Mouse (Mus musculus): ENCODE measurements at regions not wholly inside any gene's neighbourhood (a gene's known extent, or its start where the extent isn't known, plus 50 kb on each side); places are given as distances from the start of the nearest gene placed in this dataset.

GRCm38 (mm10) chr6:103810342-103811001 lies 300.1 kb downstream of the Chl1 start:
- TF ChIP-seq CTCF (IDR thresholded peaks at IDR 0.05; ENCODE audit: control insufficient read depth, insufficient read depth, insufficient replicate concordance, low read depth, low read length) (no peak), POLR2A (IDR thresholded peaks at IDR 0.05; ENCODE audit: control insufficient read depth, low read depth, low read length) (no peak)

Measured in testis, adult 2 months (tissue).